Mouse (Mus musculus) C2C12 (cell line): ENCODE results near the gene Gm9999. TPM values are rescaled to one million over a fixed set of nuclear protein-coding genes. Genes with fewer than 3 reads are reported as not detected.

Experiments used
- H3K27me3 ChIP-seq: one replicate; pipeline ENCODE4 v1.6.1; 2011; ENCODE audit not compliant: control insufficient read depth, insufficient read depth, insufficient read length
- H3K36me3 ChIP-seq: one replicate; pipeline ENCODE4 v1.6.1; 2011; ENCODE audit not compliant: control insufficient read depth, insufficient read depth
- H3K4me3 ChIP-seq: one replicate; pipeline ENCODE4 v1.5.1; 2011; ENCODE audit warnings: mild to moderate bottlenecking, control low read depth; ENCODE audit not compliant: poor library complexity, insufficient read depth, severe bottlenecking
- H3K79me2 ChIP-seq: one replicate; pipeline ENCODE4 v1.6.1; 2011; ENCODE audit not compliant: control insufficient read depth, insufficient read depth
- H3K79me3 ChIP-seq: one replicate; pipeline ENCODE4 v1.6.1; 2011; ENCODE audit warnings: low read depth, control low read depth
- H3ac ChIP-seq: one replicate; pipeline ENCODE3; 2011; ENCODE audit warnings: low read depth; ENCODE audit not compliant: control insufficient read depth, insufficient read length
- CEBPB ChIP-seq: IDR thresholded peaks from one replicate; pipeline ENCODE4 v1.6.1; 2011; ENCODE audit warnings: low read depth, mild to moderate bottlenecking, control low read depth, moderate library complexity
- CTCF ChIP-seq: IDR thresholded peaks from one replicate; pipeline ENCODE4 v1.5.1; 2011; ENCODE audit not compliant: control insufficient read depth, insufficient read depth, insufficient read length
- FOSL1 ChIP-seq: IDR thresholded peaks from one replicate; pipeline ENCODE4 v1.8.0; 2011; ENCODE audit warnings: mild to moderate bottlenecking, low read length; ENCODE audit not compliant: poor library complexity, insufficient read depth, severe bottlenecking
- MAX ChIP-seq: IDR thresholded peaks from one replicate; pipeline ENCODE4 v1.6.1; 2011; ENCODE audit warnings: mild to moderate bottlenecking, control low read depth
- MYOD1 ChIP-seq: IDR thresholded peaks from one replicate; pipeline ENCODE4 v1.6.1; 2011; ENCODE audit warnings: low read depth; ENCODE audit not compliant: control insufficient read depth, insufficient read length
- MYOG ChIP-seq: IDR thresholded peaks from one replicate; pipeline ENCODE4 v1.6.1; 2011; ENCODE audit not compliant: control insufficient read depth, insufficient read length; ENCODE audit errors: extremely low read depth
- USF1 ChIP-seq: IDR thresholded peaks from one replicate; pipeline ENCODE4 v1.6.1; 2011; ENCODE audit warnings: low read depth, mild to moderate bottlenecking, control low read depth, moderate library complexity
- long read RNA-seq, 2 experiments: library from polyadenylated mRNA; unstranded; transcript quantifications; one replicate each; pipeline ENCODE4 v2.0.0; 2019 to 2020
- polyA plus RNA-seq: library from polyadenylated mRNA; unstranded; fragments of >200 nt; fragmentation: generic; extraction: Trizol; gene quantifications from one replicate; pipeline ENCODE4 v1.2.1, GENCODE M21; 2012; ENCODE audit warnings: missing spikeins

The Gm9999 gene
- polyA plus RNA-seq = not detected
- long read RNA-seq, experiment 1 = 0 reads
- long read RNA-seq, experiment 2 = 0 reads

DNA sequence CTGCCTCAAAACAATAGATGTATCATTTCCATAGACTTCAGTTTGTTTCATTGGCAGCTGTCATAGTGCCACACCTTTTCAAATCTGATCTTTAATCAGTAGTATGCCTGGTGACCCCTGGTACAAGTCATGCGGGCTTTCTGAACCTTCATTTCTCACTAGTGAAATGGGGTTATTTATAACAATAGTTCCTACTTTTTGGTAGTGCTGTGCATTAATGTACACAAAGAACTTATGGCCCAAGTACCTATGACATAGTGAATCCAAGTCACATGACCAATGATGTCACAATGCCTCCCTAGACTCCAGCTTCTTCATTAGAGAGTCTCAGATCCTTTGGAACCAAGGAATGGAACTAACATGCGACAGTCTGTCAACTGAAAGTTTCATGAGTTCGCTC, at the start of gene Gm9999:
TSS of gene Gm9999 (plus strand) at position 301 of the 400 bp plus-strand sequence.
- Histone ChIP-seq H3K36me3 (no peaks in the 10 kb centered on the region), H3ac (no peak within 1 kb of the TSS), H3K27me3 (no peaks in the 10 kb centered on the region), H3K79me2 (no peaks in the 10 kb centered on the region), H3K4me3 (no peak within 1 kb of the TSS), H3K79me3 (no peaks in the 10 kb centered on the region)
- no peak for TF ChIP-seq MYOD1
- TF ChIP-seq USF1 = peak; percentile 36

DNA sequence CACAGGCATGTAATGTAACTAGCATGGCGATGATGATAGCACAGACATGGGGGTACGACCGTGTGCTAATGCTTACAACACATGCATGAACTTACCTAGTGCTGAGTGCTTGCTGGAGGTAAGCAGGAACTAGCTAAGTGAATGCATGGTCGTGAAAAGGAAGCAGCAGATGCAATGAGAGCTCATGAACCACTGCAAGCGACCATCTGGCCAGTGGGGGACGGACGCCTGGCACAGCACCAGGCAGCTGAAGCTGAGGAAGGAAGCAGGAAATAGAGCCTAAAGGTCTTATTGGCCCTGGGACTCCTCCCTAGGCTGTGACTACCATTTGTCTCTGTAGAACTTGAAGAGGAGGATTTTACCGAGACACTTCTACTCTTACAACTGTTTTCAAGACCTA, 48.6 kb upstream of the Gm9999 start:
- Histone ChIP-seq H3K36me3 (peaks cover 9% of the 10 kb centered on the region), H3K79me3 (no peaks in the 10 kb centered on the region), H3K79me2 (no peaks in the 10 kb centered on the region), H3ac (no peak overlapping the region), H3K4me3 (no peak overlapping the region), H3K27me3 (no peaks in the 10 kb centered on the region)
- TF ChIP-seq CTCF = no peak

DNA sequence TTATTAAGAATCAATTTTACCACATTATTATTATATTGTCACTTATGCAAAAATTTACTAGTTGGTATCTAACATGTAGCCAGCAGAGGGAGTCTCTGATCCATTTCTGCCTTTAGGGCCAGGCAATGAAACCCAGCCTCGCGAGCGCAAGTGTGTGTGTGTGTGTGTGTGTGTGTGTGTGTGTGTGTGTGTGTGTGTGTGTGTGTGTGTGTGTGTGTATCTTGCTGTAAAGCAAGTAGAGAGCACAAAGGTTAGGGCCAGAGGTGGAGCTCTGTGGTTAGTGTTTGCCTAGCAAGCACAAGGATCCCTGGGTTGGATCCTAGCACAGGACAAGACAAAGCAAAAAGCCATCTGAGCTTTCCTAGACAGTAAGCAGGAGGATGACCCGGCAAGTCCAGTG, 47.5 kb upstream of the Gm9999 start:
- no peaks in the 10 kb centered on the region for H3K79me2 ChIP-seq
- no peak for TF ChIP-seq CTCF
- no peak for TF ChIP-seq FOSL1
- no peak for TF ChIP-seq CEBPB
- TF ChIP-seq MYOD1 = no peak
- H3K4me3 ChIP-seq = no peak overlapping the region
- H3K79me3 ChIP-seq = no peaks in the 10 kb centered on the region
- H3K36me3 ChIP-seq = peaks cover 9% of the 10 kb centered on the region
- H3ac ChIP-seq = no peak overlapping the region
- no peaks in the 10 kb centered on the region for H3K27me3 ChIP-seq

DNA sequence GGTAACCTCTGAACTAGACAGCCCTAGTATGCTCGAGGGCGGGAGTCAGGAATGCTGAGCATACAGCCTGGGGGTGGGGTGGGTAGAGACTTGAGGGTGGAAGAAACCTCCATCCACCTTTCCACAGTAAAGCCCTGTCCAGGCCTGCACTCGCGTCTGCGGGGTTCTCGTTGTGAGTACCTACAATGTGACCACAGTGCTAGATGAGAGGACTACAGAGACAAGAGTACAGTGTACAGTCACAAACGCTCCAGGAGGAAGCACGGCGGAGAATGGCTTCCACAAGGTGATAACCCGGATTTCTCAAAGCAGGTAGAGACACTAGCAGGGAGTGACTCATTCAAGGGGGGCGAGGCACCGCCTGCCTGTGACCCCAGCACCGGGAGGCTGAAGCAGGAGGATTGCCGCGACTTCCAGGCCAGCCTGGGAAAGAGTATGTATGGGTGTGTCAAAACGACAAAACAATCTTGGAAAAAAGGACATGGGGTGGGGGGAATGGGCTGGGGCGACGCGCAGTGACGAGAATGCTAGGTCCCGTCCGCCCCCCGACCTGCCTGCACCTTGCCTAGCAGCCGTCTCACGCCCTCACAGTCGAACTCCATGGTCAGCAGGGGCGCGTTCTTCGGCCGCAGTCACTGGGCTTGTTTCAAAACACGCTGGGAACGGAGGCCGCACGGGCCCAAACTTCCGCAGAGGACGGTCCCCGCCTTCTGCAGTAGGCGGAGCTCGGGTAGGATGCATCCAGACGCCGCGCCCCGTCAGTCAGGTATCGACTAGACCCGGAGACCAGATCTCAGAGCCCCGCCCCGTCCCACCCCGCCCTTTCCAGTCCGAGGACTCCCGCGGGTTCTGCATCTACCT, 25.3 kb upstream of the Gm9999 start, which contains the start of gene Uevld:
TSS of gene Uevld (minus strand) at position 697 of the 861 bp plus-strand sequence.
- H3K36me3 ChIP-seq = peaks cover 12% of the 10 kb centered on the region
- peak within 1 kb of the TSS; percentile 69 for H3K4me3 ChIP-seq
- no peak for TF ChIP-seq CTCF
- TF ChIP-seq FOSL1 = no peak
- TF ChIP-seq CEBPB = peak; percentile 10
- H3ac ChIP-seq = peak within 1 kb of the TSS; percentile 79
- H3K79me3 ChIP-seq = no peaks in the 10 kb centered on the region
- H3K79me2 ChIP-seq = peaks cover 16% of the 10 kb centered on the region
- H3K27me3 ChIP-seq = no peaks in the 10 kb centered on the region

DNA sequence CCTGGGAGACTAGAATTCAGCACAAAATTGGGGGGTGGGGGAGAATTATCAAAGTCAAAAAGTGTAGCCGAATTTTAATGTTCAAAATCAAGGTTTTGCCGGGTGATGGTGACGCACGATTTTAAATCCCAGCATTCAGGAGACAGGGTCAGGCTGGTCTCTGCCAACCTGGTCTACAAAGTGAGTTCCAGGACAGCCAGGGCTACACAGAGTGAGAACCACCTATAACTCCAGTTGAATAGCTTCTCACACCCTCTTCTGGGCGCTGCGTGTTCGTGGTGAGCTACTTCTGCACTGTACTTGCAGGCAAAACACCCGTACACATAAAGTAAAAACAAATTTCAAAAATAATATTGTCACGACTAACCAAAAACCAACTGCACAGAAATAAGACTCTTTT, 24.5 kb upstream of the Gm9999 start:
- Histone ChIP-seq H3K27me3 (no peaks in the 10 kb centered on the region), H3ac (peak overlapping the region; percentile 24), H3K79me2 (peaks cover 16% of the 10 kb centered on the region), H3K79me3 (no peaks in the 10 kb centered on the region), H3K36me3 (peaks cover 12% of the 10 kb centered on the region), H3K4me3 (peak overlapping the region; percentile 69)
- no peak for TF ChIP-seq MAX
- TF ChIP-seq CEBPB = no peak
- TF ChIP-seq MYOG = no peak
- TF ChIP-seq MYOD1 = no peak
- no peak for TF ChIP-seq FOSL1
- no peak for TF ChIP-seq CTCF
- TF ChIP-seq USF1 = no peak

DNA sequence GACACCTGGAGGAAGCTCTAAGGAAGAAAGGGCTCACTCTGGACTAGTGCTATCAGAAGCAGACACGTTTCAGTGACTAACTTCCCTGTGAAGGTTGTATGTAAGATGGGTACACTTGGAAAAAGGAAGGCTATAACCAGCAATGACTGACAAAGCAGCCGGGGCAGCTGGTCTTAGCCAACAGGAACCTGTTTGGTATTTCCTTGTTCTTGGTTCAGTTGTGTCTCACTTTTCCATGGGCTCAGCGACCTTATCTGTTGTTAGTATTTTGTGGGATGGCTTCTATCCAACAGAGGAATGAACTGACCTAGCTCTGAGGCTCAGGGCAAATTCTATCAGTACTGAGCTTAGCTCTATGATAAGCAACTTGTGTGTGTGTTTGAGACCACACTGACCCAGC, 22.4 kb upstream of the Gm9999 start:
- H3K4me3 ChIP-seq = no peak overlapping the region
- no peaks in the 10 kb centered on the region for H3K79me3 ChIP-seq
- TF ChIP-seq MYOD1 (no peak), CEBPB (no peak), USF1 (no peak), CTCF (no peak), MYOG (no peak), FOSL1 (no peak), MAX (no peak)
- H3K36me3 ChIP-seq = no peaks in the 10 kb centered on the region
- H3K27me3 ChIP-seq = no peaks in the 10 kb centered on the region
- H3K79me2 ChIP-seq = peaks cover 16% of the 10 kb centered on the region
- H3ac ChIP-seq = no peak overlapping the region
